Mouse (Mus musculus) CD4-positive, CD25-positive, alpha-beta regulatory T cell, adult 2 months (primary cell): Measurements from ENCODE around the gene Ovol1.

Experiments
- DNase-seq: peaks from one replicate; pipeline ENCODE4 v3.0.0-alpha.2; 2012; ENCODE audit warnings: low read depth, low spot score

Ovol1 gene

DNA sequence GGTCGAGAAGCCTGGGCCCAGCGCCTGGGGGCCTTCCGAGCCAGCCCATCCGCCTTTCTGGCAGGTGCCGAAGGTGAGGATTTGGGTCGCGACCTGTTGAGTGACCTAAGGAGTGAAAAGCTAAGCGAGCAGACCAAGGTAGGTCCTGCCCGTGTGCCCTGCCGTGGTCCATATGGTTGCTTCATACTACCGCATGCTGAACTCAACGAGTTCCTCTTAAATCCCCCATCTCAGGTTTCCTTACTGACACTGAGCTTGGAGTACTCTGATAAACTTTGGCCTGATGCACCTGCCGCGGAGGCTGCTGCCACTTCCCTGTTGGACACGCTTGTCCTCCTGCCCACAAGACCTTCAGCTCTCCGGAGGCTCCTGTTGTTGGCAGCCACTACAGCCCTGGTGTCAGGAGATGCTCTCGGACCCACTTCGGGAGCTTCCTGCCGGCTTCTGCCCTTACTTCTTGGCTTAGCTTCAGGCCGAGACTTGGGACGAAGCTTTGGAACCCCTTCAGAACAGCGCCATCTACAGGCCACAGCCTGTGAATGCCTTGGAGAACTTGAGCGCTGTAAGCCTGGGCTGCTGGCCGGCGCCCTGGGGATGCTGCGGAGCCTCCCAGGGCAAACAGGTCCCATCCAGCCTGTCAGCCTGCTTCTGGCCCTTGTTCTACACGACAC, 8.2 kb upstream of the Ovol1 start:
- DNase-seq: peak; percentile 91

DNA sequence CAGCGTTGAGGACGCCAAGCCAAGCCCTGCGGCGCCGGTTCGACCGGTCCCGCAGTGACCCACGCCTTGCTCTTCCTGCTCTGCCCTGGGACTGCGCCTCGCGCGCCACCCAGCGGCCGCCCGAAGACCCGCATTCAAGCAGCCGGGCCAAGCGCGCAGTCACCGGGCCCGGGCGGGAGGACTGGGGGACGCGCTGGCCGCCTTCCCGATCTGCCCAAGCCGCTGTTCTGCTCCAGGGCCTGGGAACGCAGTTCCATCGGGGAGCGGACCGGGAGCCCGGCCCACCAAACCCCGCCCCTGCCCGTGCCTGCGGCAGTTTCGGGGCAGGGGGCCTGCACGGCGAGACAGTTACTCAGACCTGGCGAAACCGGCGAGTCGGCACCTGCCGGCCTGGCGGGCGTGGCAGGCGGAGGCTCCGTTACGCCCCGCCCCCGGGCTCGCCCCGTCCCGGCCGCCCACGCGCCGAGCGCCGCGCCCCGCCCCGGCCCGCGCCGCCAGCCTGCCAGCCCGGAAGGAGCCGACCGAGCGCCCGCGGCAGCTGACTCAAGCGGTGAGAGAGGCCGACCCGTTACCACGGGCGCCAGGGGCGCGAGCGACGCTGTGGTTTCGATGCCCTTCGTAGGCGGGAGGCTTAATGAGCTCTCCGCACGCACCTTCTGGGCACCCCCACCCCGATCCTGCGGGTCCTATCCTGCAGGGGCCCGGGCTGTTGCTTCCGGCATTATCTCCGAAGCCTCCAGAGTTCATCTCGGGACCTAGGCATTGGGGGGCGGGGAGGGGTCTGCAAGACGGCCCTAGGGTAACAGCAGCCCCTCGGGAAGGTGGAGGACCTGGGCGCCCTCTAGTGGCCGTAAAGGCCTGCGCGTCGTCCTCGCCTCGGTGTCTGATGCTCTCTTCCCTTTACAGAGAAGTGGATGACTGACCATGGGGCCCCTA, 7.4 kb upstream of the Ovol1 start, which contains the start of gene Ap5b1:
Gene Ap5b1 (plus strand): TSS at position 492 of the 936 bp plus-strand sequence.
- DNase-seq: peak; percentile 93

DNA sequence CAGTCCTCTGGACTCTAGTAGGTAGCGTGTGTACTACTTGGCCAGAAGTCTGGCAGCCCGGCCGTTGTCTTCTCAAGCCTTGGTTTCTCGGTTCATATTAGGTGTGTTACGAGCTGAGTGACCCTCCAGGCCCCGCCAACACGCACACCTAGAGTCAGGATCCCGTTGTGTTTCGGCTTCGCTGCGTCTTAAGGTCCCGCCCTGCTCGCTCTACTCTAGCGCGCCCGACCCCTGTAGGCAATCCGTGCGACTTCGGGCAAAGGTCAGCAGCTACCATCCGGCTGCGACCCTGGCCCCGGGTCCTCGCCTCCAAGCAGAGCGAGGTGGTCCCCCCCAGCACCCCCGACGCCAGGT, 6.7 kb upstream of the Ovol1 start:
- no peak for DNase-seq

DNA sequence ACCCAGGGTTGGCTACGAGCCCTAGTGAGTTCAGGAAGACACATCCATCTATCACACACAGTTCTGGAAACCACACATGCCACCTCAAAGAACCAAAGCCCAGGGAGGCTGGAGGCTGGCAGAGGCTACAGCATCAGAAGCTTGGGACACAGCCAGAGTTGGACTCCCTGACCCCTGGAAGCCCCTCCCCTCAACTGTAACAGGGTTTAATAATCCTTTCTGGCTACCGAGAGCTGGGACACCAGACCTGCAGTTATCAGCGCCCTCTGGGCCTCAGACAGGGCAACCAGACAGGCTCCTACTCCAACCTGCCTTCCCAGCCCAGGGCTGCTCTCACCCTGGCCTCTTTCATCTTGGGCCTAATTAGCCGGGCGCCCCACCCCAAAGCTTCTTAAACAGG, 5.9 kb upstream of the Ovol1 start:
- DNase-seq: no peak

DNA sequence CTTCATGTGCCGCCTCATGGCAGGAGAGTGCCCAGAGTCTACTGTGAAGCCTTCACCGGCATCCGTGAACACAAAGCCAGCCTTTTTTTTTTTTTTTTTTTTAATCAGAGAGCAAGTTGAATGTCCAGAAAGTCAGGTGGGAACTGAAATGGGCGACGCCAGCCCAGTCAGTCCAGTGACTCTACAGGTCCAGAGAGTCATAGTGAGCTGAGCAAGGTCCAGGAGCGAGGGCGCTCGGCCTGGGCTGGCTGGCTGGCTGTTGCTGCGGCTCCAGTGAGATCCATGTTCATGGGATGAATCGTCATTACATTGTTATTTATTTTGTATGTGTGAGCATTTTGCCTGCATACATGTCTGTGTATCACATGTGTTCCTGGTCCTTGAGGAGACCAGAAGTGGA, 2.3 kb upstream of the Ovol1 start:
- DNase-seq: no peak

DNA sequence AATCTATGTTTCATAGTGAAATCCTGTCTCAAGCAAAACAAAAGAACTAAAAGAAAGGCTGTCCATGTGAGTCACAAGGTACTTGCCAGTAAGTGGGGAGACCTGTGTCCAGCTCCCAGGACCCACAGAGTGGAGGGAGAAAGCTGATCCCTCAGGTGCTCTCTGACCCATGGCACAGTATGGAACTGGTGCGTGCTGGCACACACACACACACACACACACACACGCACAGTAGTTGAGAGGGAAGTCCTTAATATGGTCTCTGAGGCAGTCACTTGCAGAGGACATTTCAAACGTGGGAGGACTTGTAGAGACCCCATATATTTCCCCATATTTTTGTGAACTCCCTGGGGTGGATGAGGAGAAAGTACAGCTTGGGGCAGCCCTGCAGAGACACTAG, 1.4 kb upstream of the Ovol1 start:
- peak; percentile 17 for DNase-seq

DNA sequence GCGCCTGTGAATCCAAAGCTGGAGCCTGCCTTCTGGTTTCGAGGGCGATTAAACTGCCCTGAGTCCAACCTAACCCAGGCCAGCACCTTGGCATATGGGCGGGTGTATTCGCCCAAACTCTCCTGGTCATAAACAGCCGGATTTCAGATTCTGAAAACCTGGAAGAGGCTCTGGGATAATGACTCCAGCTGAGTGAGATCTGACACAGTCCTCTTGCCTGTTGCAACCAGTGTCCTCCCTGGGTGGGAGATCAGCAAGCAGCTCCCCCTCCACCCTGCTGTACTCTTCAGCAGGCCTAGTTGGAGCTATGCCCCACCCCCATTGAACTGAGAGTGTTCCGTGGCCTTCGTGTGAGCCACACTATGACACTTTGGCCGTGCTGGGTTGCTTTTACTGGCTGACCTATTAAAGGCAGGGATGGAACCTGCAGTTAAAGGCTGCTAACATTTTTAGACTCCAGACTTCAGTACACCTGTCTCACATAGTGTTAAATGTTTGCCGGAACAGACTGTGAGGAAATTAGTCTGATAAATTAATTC, 875 bp upstream of the Ovol1 start:
- DNase-seq: no peak

DNA sequence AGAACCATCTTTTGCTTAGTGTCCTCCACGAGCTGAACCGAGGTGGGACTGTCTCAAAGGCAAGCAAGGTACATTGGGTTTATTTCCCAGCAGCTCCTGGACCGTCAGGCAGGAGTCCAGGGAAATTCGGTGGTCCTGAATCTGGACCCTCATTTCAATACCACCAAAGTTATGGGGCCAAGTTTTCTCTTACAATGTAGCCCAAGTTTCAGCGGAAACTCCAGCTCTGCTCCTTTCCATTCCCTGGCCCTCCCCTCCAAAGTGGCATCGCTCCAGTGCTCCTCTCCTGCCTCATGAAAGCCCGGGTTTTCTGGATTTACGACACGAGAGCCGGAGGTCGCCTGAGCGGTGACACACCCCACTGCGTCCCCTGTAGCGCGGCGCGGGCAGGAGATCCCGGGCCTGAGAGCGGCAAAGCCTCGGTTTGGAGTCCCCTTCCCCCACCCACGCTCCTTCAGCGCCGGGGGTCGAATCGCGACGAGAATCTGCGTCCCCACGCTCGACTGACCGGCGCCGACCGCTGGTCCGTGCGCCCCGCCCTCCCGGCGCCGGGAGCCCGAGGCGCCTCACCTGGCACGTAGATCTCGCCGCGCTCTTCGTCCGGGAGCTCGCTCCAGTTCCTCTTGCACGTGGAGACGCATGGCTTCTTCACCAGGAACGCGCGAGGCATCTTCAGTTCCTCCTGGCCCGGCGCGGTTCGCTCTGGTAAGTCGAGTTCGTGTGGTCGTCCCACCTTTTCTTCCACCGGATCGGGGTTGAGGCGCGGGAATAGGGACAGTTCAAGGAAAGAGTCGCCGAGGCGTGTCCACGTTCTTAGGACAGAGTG, 602 bp downstream of the Ovol1 start:
- DNase-seq: peak; percentile 38

DNA sequence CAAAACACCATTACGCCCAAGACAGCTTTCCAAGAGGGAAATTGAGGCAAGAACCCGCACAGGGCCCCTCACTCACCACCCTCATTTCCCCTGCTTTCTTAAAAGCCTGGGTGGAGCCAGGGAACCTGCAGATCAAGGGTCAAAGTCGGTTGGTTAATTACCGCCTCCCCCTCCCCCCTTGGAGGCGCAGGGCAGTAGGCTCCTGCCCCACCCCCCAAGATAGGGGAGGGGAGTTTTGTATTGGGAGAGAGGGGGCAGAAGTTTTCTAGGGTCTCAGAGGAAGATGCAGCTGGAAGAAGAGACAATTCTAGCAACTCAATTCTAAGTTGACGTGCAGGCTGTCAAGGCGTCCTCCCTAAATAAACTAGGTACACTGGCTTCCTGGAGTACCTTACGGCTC, 1.2 kb downstream of the Ovol1 start:
- no peak for DNase-seq

DNA sequence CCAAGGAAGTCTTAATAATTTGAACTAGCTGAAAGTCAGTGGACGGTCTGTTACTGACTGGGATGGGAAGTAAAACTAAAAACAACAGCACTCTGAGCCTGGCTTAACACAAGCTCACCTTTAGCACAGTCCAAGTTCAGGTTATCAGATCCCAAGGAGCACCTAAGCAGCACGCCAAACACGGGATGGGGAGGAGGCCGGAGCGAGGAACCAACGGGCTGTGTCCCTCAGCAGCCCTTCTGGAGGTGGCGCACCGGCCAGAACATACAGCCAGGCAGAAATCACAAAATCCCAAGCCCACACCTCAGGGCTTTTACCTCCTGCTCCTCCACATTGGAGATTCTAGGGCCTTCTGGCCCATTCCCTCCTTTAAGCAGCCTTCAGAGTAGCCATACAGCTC, 1.7 kb downstream of the Ovol1 start:
- DNase-seq: no peak

DNA sequence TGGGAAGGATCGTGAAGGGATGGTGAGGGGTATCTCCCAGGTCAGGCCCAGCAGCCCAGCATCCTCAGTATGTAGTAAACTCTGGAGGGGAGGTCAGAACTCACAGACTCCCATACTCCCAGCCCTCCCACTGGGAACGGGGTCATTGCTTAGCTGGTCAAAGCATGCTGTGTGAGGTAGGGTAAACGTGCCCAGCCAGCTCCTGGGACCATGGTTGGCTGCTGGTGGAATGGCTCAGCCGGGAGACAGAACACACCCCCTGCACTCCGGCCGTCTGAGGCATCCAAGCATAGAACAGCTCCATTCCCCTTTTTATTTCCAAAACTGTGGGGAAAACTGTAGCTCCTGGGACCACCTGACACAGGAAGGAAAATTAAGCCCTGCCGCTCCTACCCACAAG, 2.3 kb downstream of the Ovol1 start:
- DNase-seq: no peak

DNA sequence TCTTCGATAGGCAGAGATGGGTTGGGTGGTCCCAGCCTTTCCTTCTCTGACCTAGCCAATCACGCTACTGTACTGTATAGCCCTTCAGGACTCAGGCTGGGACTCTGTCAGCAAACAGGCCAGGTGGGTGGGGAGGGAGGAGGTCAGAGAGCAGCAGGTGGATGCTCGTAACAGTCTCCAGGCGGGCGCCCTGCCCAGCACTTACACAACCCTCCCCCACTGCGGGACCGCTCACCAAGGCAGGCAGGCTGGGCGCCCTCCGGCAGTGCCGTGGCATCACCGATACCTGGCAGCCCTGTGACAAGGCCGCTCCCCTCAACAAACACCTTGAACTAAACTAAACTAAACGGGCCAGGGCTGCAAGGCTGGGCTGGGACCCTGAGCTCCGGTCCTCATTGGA, 6.2 kb downstream of the Ovol1 start:
- no peak for DNase-seq

DNA sequence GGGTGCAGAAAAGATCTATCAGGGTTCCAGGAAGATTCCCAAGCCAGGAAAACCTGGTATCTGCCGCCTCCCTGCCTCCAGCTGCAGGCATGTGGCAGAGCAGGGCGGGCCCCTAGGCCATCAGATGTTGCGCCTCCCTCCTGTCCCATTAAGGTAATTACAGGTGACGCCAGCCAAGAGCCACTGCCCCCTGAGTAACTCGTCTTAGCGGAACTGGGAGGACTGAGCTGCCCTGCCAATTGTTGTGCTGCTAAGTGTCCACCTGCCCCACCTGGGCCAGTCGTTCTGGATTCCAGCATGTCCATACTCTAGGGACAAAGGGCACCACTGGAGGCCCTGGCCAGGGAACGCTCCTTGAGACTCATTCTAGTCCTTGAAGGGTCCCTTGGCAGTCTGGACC, 6.6 kb downstream of the Ovol1 start:
- DNase-seq: no peak

DNA sequence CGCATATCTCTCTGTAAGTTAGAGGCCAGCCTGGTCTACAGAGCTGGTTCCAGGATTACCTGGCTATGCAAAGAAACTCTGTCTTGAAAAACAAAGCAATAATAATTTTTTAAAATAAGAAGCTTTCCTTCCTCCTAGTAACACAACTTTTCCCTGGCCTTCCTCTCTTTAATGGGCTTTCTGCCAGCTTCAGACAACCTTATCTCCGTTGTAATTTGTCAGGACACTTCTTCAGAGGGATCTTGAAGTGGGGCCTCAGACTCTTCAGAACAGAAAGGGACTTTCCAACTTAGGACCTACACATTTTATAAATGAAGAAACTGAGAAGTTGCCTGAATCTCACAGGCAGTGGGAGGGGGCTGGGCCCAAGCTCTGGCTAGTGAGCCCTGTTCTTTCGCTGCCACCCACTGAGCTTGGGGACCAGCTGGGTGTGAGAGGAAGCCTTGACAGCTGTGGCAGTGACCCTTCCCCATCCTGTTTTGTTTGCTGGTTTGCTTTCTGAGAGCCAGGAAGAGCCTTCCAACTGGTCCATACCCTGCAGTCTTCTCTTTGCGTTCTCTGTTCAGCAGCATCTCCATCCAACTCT, 12.9 kb downstream of the Ovol1 start:
- no peak for DNase-seq

DNA sequence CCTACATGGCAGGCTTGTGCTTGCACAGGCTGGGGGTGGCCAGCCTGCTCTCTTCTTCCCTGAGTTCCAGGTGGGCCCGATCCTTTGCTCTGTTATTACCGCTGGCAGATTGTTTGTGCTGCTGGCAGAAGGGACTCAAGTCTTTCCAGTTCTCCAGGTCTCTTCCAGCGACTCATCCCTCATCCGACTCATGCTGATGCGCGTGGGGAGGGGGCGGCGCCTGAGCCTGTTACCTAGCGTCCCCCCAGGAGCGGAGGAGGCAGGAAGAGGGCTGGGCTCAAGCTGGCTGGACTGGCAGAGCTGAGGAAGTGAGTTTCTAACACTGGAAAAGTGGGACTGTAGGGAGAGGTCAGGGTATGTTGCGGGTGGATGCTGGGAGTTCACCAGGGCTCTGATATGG, 16.4 kb downstream of the Ovol1 start:
- no peak for DNase-seq

DNA sequence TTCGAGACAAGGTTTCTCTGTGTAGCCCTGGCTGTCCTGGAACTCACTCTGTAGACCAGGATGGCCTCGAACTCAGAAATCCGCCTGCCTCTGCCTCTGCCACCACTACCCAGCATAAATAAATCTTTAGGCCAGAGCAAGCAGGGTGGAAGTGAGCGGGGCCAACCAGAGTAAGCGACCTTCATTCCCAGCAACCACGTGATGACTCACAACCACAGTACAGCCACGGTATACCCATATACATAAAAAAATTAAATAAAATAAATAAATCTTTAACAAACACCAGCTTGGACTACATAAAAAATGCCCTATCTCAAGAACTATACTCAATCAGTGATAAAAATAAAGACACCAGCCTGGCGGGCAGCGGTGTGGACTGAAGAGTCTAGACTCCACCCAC, 17.1 kb downstream of the Ovol1 start:
- no peak for DNase-seq

DNA sequence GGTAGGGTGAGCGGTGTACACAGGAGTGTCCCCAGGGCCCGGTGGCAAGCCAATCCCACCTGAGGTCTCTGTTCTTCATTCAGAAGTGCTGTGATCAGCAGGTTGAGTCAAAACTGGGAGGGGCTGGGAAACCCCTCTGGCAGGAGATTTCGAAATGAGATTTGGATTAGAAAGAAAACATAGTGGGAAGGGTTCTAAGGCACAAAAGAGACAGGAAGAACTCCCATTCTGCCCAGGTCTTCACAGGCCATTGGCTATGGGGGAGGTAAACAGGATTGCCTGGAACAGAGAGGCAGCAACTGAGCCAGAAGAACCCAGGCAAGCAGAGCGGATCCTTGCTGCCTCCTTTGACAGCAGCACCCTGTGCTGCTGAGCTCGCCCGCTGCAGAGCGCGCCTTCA, 21.7 kb downstream of the Ovol1 start:
- DNase-seq: no peak

DNA sequence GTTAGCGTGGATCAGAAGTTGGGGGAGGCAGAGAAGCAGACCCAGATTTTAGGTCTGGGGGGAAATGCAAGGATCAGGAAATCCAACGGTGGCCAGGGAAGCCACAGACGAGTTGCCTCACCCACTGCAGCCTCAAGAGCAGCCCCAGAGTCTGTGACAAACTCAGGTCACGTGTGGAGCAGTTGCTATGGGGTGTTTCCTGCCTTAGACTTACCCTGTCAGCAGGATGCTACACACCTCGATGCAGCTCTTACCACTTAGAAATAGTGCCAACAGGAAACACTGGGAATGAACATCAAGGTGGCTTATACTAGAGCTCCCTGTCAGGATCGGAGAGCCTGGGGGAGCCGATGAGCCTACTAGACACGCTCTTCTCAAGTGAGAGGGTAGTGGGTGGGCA, 27.9 kb downstream of the Ovol1 start:
- DNase-seq: peak; percentile 76

DNA sequence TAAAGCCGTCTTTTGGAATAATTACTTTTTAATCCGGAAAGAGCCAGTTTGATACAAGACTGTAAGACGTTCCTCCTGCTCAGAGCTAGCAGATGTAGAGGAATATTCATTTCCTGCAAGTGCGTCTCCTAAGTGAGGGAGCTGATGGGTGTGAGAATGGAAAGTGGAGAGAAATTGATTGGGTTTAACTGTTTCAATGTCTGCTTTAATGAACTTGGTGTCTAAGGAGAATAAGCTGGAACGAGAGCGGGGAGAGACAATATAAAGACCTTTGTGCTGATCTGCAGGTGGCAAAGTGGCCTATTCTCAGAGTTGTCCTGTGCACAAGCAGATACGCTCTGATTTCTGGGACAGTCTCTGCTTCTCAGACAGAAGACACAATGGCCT, 30.3 kb downstream of the Ovol1 start:
- no peak for DNase-seq

DNA sequence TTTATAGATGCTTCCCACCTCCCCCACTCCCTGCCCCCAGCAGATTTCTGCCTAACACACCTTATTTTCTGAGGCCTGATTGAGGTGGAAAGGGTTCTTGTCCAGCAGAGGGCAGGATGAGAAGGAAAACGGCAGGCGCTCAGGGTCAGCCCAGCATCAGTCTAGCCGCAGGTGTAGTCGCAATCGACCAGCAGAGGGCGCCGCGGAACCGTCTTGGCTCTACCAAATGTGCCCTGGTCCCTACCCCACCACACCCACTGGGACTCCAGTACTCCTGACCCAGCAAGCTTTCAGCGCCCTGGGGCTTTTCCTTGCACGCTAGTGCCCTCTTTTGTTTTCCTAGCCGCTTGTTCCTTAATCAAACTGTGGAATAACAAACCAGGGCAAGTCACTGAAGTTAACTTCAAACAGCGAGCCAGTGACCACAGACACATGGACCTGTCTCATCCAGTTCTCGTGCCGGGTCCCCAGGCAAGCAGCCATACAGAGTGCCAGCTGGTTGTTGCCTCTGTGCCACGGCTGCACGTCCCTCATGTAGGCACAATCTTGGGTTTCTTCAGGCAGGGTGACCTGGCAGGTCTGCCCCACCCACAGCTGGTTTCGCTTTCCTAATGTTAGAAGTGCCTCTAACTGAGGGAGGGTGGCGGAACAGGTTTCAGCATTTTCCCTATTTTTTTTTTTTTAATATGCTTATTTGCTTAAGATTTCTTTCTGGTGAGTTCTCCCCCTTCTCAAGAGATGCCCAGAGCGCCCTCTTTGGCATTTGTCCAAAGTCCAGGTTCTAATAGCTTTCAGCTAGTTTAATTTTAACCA, 30.9 kb downstream of the Ovol1 start:
- DNase-seq: peak; percentile 96

DNA sequence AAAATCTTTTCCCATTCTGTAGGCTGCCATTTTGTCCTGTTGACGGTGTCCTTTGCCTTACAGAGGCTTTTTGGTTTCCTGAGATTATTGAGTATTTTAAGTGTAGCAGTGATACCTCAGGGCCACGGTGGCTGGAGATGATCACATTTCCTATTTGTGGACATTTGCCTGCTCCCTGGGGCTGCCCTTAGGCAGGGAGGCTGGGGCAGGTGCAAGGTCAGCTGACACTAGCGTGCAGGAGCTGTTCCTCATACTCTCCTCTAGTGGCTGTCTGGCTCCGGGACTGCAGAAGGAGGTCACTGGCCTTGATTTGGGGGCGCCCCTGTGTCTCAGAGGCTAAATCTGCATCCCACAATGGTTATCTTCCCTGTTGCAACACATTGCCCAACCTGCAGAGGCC, 35.2 kb downstream of the Ovol1 start:
- DNase-seq: no peak
